ENCODE assay signal across 28 mouse cellular contexts in the genomic region with DNA sequence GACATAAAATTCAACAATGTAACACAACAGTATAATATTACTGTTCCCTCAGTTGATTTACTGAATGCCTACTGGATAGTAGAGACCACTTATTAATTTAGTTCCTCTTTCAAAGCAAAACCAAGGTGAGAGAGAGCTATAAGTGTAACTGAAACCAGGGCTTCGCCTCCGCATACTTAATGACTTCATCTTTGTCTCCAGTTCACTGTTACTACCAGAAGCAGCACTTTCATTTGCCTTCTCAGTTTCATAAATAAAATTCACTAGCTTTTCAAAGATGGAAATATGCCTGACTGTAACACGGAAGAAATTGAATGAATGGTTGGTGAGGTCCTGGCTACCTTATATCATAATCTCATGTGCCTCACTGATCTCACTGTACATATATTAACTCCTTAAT. TPM values are rescaled to one million over a fixed set of nuclear protein-coding genes. Genes with fewer than 3 reads are reported as not detected.
DNase-seq lines count a peak whose midpoint lies in the region; ATAC-seq and TF ChIP-seq lines count a peak whose summit lies in the region.
"Had no signal": no experiment of that assay in that cellular context is flagged by ENCODE, and none has a peak within 500 bp of the region (broad histone marks: within the 10 kb centered on the region; RNA-seq: fewer than 3 reads in every experiment).

No protein-coding gene starts in this region.

- H3K4me2 ChIP-seq in lung, postnatal 0 days (replicated peaks; ENCODE audit: low read depth, low read length) = no peak overlapping the region
- H3K4me2 ChIP-seq: embryonic facial prominence, embryonic 12.5 days; liver, embryonic 15.5 days; lung, embryonic 15.5 days had no signal

- 89% methylated on average over 3 of the region's 3 CpGs for WGBS in heart, embryonic 10.5 days
- 86% methylated on average over 3 of the region's 3 CpGs for WGBS in lung, postnatal 0 days

- no peaks in the 10 kb centered on the region for H3K27me3 ChIP-seq in heart, embryonic 10.5 days (ENCODE audit: insufficient read depth, poor library complexity, severe bottlenecking)
- H3K27me3 ChIP-seq in splenic B cell, adult 2 months (ENCODE audit: control insufficient read depth, insufficient read depth, low read length, poor library complexity, severe bottlenecking) = no peaks in the 10 kb centered on the region
- no peaks in the 10 kb centered on the region for H3K27me3 ChIP-seq in lung, postnatal 0 days (replicated peaks; ENCODE audit: insufficient read depth, low read length)
- H3K27me3 ChIP-seq: lung, embryonic 15.5 days had no signal

- no peaks in the 10 kb centered on the region for H3K9me3 ChIP-seq in heart, embryonic 10.5 days
- H3K9me3 ChIP-seq in lung, postnatal 0 days (ENCODE audit: low read length) = no peaks in the 10 kb centered on the region
- H3K9me3 ChIP-seq: embryonic facial prominence, embryonic 12.5 days; hindbrain, embryonic 10.5 days; limb, embryonic 10.5 days; liver, embryonic 15.5 days; lung, embryonic 15.5 days had no signal

- H3K36me3 ChIP-seq in heart, embryonic 10.5 days = no peaks in the 10 kb centered on the region
- no peaks in the 10 kb centered on the region for H3K36me3 ChIP-seq in splenic B cell, adult 2 months (ENCODE audit: control insufficient read depth, insufficient read depth, low read length, poor library complexity, severe bottlenecking)
- no peaks in the 10 kb centered on the region for H3K36me3 ChIP-seq in lung, postnatal 0 days (ENCODE audit: insufficient read depth, low read length)
- H3K36me3 ChIP-seq: embryonic facial prominence, embryonic 12.5 days; hindbrain, embryonic 10.5 days; limb, embryonic 10.5 days; liver, embryonic 15.5 days; lung, embryonic 15.5 days had no signal

- H3K27ac ChIP-seq in heart, embryonic 10.5 days = peak overlapping the region; percentile 96; the same call in 1 of the 2 replicates
- H3K27ac ChIP-seq in lung, postnatal 0 days (ENCODE audit: low read length) = no peak overlapping the region
- H3K27ac ChIP-seq: embryonic facial prominence, embryonic 12.5 days; hindbrain, embryonic 10.5 days; limb, embryonic 10.5 days; liver, embryonic 15.5 days; lung, embryonic 15.5 days had no signal

- TF ChIP-seq CTCF in lung, postnatal 0 days (IDR thresholded peaks at IDR 0.05) = no peak

- ATAC-seq in lung, postnatal 0 days = no peak
- ATAC-seq: hindbrain, embryonic 16.5 days had no signal

- no peak for TF ChIP-seq EP300 in lung, postnatal 0 days (IDR thresholded peaks at IDR 0.05)

- peaks cover 39% of the 10 kb centered on the region for H3K4me1 ChIP-seq in heart, embryonic 10.5 days
- H3K4me1 ChIP-seq in lung, postnatal 0 days (ENCODE audit: insufficient read depth, low read depth, low read length) = 0 out of 2 replicates have a peak, but pooled peaks cover 4% of the 10 kb centered on the region

- no peak overlapping the region for H3K4me3 ChIP-seq in heart, embryonic 10.5 days
- no peak overlapping the region for H3K4me3 ChIP-seq in lung, postnatal 0 days (ENCODE audit: low read depth, low read length)
- H3K4me3 ChIP-seq: embryonic facial prominence, embryonic 12.5 days; limb, embryonic 10.5 days; liver, embryonic 15.5 days; lung, embryonic 15.5 days had no signal

- intact Hi-C loops in heart, postnatal 14 days (cut with DNase I) = no loop called here

- H3K9ac ChIP-seq in lung, postnatal 0 days (replicated peaks; ENCODE audit: low read depth) = no peak overlapping the region
- H3K9ac ChIP-seq: embryonic facial prominence, embryonic 12.5 days; liver, embryonic 15.5 days; lung, embryonic 15.5 days had no signal

- DNase-seq in heart, embryonic 10.5 days (ENCODE audit: low spot score) = no peak
- DNase-seq in heart, postnatal 14 days = no peak
- peak; percentile 51 to 66 for DNase-seq in spleen, postnatal 36 days (ENCODE audit: low spot score in 2 of 2)
- no peak for DNase-seq in spleen, postnatal 4 days (ENCODE audit: low spot score in 2 of 2)
- peak; percentile 56 for DNase-seq in induced T-regulatory cell, adult 2 months (ENCODE audit: low read depth)
- DNase-seq in splenic B cell, adult 2 months (ENCODE audit: low read depth, low spot score) = peak; percentile 79
- DNase-seq in gastrocnemius, postnatal 4 days (ENCODE audit: low spot score in 2 of 2) = no peak
- no peak for DNase-seq in lung, postnatal 0 days (ENCODE audit: low spot score)
- DNase-seq: adrenal gland, postnatal 10 days; cerebellum, adult 18-20 months; cerebellum, postnatal 14 days; gastrocnemius, postnatal 10 days; kidney, adult 8-10 months; kidney, postnatal 10 days; liver; midbrain, embryonic 14.5 days; right cerebral cortex, postnatal 14 days; thymus, adult 18-20 months; thymus, postnatal 36 days had no signal

RNA-seq across cellular contexts. Expression of a gene that starts 1.3 kb away (rescaled TPM):
- polyA plus RNA-seq in heart, embryonic 10.5 days (2016; fragmentation: Nextera tagmentation; extraction: Ambion mirVana) = 24.6 and 39.1 TPM in 2 replicates
- total RNA-seq in heart, postnatal 14 days (2021) = 10 to 100 TPM; 21.8 to 22.1 TPM
- total RNA-seq in gastrocnemius, postnatal 4 days (2021) = 10 to 100 TPM; 21.7 to 23.2 TPM
- polyA plus RNA-seq in lung, postnatal 0 days (2015; fragmentation: Nextera tagmentation; extraction: Ambion mirVana) = 72.7 and 86.9 TPM in 2 replicates

RNA-seq across cellular contexts. Expression of a gene that starts 49.5 kb away (rescaled TPM):
- polyA plus RNA-seq in heart, embryonic 10.5 days (2016; fragmentation: Nextera tagmentation; extraction: Ambion mirVana) = 0.10 TPM in 2 replicates
- total RNA-seq in heart, postnatal 14 days (2021) = not detected
- not detected for total RNA-seq in gastrocnemius, postnatal 4 days (2021)
- polyA plus RNA-seq in lung, postnatal 0 days (2015; fragmentation: Nextera tagmentation; extraction: Ambion mirVana) = 8.8 and 9.0 TPM in 2 replicates
- total RNA-seq: adrenal gland, postnatal 10 days; gastrocnemius, postnatal 10 days; layer of hippocampus, adult 18-20 months; layer of hippocampus, postnatal 14 days; megakaryocyte-erythroid progenitor cell, adult 5-6 weeks had no signal
- polyA plus RNA-seq: hindbrain, embryonic 10.5 days; liver, embryonic 15.5 days had no signal

Comparison
In these comparisons a context has a peak if more than half of its experiments do, and no peak if none do; other contexts are left out.
1. DNase-seq: peak in spleen, postnatal 36 days (2 of 2), induced T-regulatory cell, adult 2 months (single experiment) and splenic B cell, adult 2 months (single experiment); none in heart, embryonic 10.5 days (single experiment), heart, postnatal 14 days (0 of 2), spleen, postnatal 4 days (0 of 2), gastrocnemius, postnatal 4 days (0 of 2) and lung, postnatal 0 days (single experiment).